Mouse (Mus musculus): ENCODE data around the gene Tmem223.
A peak's percentile ranks its signal among the peaks of the same experiment; 100 is the strongest.

The Tmem223 gene

DNA sequence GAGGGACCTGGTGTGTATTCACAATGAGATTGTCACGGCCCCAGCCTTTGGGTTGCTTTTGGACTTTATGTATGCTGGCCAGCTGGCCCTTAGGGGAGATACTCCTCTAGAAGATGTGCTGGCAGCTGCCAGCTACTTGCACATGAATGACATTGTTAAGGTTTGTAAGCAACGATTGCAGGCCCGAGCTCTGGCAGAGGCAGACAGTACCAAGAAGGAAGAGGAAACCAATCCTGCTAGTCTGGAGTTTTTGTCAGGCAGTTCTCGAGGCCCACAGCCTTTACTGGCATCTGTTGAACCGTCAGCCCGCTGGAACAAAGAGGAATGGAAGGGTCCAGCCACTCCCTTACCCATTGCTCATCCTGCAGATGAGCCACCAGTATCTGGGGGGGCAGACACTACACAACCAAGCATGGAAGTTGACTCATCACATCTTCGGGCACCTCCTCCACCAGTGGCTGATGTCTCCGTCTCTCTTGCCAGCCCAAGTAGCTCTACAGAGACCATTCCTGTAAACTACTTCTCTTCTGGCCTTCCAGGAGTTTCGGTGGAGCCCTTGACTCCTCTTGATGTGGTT lies 32.5 kb downstream of the Tmem223 start:
- DNase-seq (ENCODE audit: low read depth, low spot score), result no peak

DNA sequence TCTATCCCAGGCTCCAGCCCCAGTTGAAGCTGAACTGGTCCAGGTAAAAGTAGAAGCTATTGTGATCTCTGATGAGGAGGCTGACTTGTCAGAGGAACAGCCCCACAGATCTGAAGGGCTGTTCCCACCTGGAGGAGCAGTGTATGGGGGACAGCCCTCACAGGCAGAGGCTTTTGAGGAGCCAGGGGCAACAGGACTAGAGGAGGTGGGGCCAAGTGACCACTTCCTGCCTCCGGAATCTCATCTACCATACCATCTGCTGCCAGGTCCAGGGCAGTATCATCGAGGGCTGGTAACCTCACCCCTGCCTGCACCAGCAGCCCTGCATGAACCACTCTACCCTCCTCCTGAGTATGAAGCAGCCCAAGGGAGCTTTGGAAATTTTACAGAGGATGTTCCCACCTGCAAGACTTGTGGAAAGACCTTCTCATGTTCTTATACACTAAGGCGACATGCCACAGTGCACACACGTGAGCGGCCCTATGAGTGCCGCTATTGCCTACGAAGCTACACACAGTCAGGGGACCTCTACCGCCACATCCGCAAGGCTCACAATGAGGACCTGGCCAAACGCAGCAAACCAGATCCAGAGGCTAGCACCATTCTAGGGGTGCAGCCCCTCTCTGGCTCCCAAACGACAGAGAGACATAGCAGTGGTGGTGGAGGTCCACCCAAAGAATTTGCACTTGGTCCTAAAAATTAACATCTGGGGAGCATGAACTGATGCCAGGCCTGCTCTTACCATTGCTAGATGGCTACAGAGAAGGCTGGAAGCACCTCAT lies 33.3 kb downstream of the Tmem223 start:
- peak; percentile 11 for DNase-seq (ENCODE audit: low read depth, low spot score)

DNA sequence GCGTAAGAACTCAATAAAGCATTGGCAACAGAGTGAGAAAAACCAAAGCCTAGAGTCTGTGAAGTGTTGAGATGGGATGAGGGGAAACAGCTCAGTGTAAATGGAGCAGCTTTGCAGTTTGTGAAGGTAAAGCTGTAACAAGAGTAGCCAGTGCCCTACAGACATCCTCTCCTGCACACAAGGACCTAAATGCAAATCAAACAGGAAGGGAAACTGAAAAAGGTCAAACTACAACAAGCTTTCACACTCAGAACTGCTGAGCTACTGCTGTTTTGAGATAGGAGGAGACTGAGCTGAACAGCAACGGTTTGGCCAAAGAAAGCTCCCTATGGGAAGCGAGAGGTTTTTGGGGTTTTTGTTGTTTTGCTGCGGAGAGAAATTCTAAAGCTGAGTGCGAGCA lies 36.0 kb downstream of the Tmem223 start:
- no peak for DNase-seq (ENCODE audit: low read depth, low spot score)

DNA sequence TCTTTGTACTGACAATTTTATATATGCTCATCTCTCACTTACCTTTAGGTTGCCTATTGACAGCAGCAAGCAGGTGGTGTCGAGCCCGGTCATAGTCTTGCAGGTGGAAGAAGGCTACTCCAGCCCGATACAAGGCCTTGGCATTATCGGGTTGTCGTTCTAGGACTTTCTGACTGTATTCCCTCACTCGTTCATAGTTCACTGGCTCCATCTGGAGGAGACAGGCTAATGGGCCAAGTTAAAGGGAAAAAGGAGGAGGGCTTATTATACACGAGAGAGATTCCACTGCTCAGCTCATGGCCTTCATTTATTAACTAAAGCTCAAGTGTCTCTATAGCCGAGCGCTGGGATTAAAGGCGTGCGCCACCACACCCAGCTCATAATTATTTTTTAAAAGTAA lies 45.0 kb downstream of the Tmem223 start:
- no peak for DNase-seq (ENCODE audit: low read depth, low spot score)

DNA sequence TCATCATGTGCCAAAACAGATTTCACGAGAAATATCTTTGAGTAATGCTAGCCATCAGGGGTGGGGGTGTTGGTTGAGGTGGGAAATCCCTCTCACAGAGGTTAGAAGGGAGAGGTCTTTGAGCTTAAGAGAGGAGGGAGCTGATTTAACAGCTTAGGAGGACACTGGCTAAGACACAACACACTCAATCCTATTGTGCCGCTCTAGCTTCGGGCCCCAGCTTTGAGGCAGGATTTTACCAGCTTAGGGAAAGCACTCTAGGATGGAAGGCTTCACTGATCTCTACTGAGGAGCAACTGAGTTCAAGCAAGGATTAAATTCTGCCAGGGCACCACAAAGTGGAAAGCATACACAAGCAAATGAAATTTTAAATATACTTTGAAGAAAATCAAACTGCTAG lies 46.2 kb downstream of the Tmem223 start:
- DNase-seq (ENCODE audit: low read depth, low spot score), result no peak

DNA sequence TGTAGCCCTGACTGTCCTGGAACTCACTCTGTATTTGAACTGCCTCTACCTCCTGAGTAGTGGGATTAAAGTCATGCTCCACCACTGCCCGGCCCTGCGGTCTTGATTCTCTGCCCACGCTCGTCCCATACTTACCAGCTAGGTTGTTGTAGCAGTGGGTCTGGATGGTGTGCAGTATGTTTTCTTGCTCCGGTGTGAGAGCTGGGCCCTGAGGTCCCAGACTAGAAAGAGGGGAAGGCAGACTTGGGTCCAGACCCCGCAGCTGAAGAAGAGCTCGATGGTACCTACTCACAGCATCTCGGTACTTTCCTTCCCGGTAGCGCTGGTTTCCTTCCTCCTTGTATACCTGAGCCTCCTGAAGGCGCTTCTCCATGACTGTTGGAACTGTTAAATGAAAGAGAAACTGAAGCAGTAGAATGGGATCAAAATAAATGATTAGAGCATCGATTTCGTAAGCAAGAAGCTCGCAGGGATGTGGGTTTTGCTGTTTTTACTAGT lies 47.6 kb downstream of the Tmem223 start:
- DNase-seq (ENCODE audit: low read depth, low spot score), result no peak

DNA sequence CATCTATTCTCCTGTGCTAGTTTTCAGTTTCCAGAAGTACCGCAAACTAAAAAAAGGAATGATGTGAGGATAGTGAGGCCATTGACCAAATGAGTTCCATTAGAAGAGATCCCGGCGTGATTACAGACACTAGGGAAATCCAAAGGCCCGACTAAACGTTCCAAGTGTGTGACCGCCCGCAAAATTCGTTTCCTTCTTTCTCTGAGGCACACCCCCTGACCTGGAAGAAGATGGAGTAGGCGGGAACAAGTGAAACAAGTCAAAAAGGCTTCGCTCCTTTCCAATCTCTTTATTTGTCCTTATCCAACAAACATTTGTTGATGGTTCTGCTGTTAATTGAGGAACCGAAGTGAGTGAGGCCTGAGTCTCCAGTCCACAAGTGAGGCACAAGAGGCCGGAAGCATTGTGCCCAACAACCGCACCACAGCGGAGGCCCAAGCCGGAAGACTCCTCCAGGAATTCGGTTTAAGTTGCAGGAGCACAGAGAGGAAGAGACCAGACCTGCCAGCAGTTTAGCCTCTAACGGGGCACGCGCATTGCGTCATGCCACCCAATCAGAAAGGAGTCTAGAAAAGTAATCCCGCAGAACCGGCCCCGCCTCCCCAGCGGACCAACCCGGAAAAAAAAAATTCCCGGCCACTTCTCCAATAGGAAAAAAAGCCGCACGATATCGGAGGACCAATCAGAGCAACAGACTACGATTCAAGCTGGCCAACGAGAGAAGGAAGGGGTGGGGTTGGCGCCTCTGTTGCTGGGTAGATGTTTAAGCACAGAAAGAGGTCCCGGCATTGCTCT lies 48.2 kb downstream of the Tmem223 start, which contains the start of gene Ttc9c:
TSS of gene Ttc9c (minus strand) at position 533 of the 795 bp plus-strand sequence.
- peak; percentile 97 for DNase-seq (ENCODE audit: low read depth, low spot score)

DNA sequence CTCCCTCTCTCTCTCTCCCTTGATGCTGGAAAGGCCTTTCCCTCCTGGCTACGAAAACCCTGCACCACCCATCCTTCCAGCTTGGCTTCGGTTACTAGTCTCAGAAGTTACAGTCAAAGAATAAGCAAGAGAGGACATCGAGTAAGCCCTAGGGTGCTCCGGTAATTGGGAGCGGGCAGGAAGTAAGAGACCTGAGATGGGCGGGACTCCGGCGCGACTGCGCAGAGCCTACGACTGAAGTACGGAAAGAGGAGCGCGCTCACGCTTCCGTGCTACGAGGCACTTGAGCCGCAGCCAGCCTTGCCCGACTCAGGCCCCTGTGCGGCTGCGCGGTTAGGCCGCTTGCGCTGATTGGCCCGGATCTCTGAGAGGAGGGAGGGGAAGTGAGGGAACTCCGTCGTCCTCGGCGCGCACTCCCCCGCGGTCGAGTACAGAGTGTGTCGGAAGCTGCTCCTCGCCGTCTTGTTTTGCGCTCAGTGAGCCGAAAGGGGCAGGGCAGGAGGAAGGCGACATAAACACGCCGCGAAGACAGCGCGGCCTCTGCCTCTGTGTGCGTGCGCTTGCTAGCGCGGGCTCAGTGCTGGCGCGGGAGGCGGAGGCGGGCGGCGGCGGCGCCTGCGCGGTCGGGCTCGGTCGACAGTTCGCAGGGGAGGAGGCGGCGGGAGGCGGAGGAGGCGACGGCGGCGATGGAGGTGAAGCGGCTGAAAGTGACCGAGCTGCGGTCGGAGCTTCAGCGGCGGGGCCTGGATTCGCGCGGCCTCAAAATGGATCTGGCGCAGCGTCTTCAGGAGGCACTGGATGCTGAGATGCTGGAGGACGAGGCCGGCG lies 49.0 kb downstream of the Tmem223 start, which contains the start of gene Hnrnpul2:
TSS of gene Hnrnpul2 (plus strand) at position 415 of the 828 bp plus-strand sequence.
- DNase-seq (ENCODE audit: low read depth, low spot score), result peak; percentile 100

DNA sequence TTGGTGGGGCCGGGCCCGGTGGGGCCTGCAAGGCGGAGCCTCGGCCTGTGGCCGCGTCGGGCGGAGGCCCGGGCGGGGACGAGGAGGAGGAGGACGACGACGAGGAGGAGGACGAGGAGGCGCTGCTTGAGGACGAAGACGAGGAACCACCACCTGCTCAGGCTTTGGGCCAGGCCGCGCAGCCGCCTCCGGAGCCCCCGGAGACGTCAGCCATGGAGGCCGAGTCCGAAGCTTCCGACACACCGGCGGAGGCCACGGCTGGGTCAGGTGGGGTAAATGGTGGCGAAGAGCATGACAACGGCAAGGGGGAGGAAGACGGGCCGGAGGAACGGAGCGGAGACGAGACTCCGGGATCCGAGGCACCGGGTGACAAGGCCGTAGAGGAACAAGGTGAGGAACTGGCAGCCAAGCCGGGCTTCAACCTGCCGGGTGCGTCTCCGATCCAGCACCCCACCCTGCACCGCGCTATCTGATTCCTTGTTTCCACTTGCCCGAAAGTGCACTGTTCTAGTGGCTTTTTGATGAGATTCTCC lies 49.7 kb downstream of the Tmem223 start:
- DNase-seq (ENCODE audit: low read depth, low spot score), result no peak

DNA sequence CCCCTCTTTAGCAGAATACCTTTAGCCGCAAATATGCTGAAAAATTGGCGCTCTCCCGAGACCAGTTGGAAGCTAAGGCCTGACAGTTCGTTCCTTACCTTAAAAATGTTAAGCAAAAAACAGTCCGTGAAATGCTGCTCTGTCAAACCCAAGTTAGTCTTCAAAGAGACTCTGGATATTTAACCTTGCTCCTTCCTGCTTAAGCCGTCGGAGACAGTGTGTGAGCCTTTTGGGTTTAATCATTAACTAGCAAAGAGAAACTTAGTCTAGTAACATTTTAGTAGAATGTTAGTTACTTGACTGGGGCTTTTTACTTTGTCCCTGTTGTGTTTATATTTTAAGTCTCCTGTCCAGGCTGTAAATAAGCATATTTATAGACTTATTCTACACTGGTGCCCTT lies 50.4 kb downstream of the Tmem223 start:
- DNase-seq (ENCODE audit: low read depth, low spot score), result no peak
